In the genomic region with DNA sequence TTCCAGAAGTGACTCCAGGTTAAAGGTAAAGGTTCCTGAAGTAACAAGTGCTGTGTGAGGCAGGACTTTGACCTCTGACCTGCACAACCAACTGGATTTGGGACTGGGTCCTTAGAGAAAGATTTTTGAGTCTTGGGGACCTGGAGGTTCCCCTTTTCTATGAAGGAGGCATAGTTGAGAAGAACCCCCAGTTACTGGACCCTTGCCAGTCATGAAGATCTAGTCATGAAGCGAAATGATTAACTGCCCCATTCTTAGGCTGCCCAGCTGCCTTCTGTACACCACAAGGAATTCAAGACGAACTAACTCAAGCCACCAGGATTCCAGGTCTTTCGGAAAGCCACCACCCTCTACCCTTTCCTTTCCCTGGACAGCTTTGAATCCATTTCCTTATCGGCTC, we compare ENCODE assay signal across 23 mouse cellular contexts. TPM values are rescaled to one million over a fixed set of nuclear protein-coding genes. Genes with fewer than 3 reads are reported as not detected.
A peak's percentile ranks its signal among the peaks of the same experiment; 100 is the strongest.
DNase-seq lines count a peak whose midpoint lies in the region; ATAC-seq and TF ChIP-seq lines count a peak whose summit lies in the region.
"Had no signal": no experiment of that assay in that cellular context is flagged by ENCODE, and none has a peak within 500 bp of the region (broad histone marks: within the 10 kb centered on the region; RNA-seq: fewer than 3 reads in every experiment).

No protein-coding gene starts in this region.

- TF ChIP-seq CTCF in liver, adult 2 months (IDR thresholded peaks at IDR 0.05; ENCODE audit: low read depth, low read length) = no peak
- no peak for TF ChIP-seq CTCF in lung, postnatal 0 days (IDR thresholded peaks at IDR 0.05)

- no peak for TF ChIP-seq EP300 in lung, postnatal 0 days (IDR thresholded peaks at IDR 0.05)

- peaks cover 3% of the 10 kb centered on the region; the same call in 1 of the 2 replicates for H3K4me1 ChIP-seq in liver, adult 2 months (ENCODE audit: control insufficient read depth, insufficient read depth, low read length)
- H3K4me1 ChIP-seq in liver, embryonic 12.5 days = no peaks in the 10 kb centered on the region
- no peaks in the 10 kb centered on the region for H3K4me1 ChIP-seq in lung, embryonic 16.5 days (replicated peaks; ENCODE audit: control insufficient read depth, insufficient read depth, low read length)
- H3K4me1 ChIP-seq in lung, postnatal 0 days (ENCODE audit: insufficient read depth, low read depth, low read length) = no peaks in the 10 kb centered on the region

- TF ChIP-seq POLR2A in liver, adult 2 months (IDR thresholded peaks at IDR 0.05; ENCODE audit: extremely low read depth, insufficient read depth, low read length) = no peak

- no peak overlapping the region for H3K9ac ChIP-seq in liver, adult 2 months (ENCODE audit: low read depth, low read length)
- no peak overlapping the region for H3K9ac ChIP-seq in liver, embryonic 12.5 days
- no peak overlapping the region for H3K9ac ChIP-seq in lung, embryonic 16.5 days (ENCODE audit: low read length)
- no peak overlapping the region for H3K9ac ChIP-seq in lung, postnatal 0 days (replicated peaks; ENCODE audit: low read depth)
- H3K9ac ChIP-seq: embryonic facial prominence, embryonic 12.5 days; forebrain, embryonic 13.5 days; forebrain, embryonic 15.5 days; forebrain, postnatal 0 days had no signal

- H3K79me2 ChIP-seq in liver, adult 2 months (ENCODE audit: control insufficient read depth, insufficient read depth, low read length) = no peaks in the 10 kb centered on the region

- 58% methylated on average over 4 of the region's 4 CpGs for WGBS in liver, adult 2 months
- 50% methylated on average over 4 of the region's 4 CpGs for WGBS in liver, embryonic 12.5 days (ENCODE audit: insufficient replicate concordance)
- WGBS in lung, embryonic 16.5 days = 28% methylated on average over 4 of the region's 4 CpGs
- 31% methylated on average over 4 of the region's 4 CpGs for WGBS in lung, postnatal 0 days

- no peak for ATAC-seq in liver, embryonic 12.5 days
- ATAC-seq in lung, embryonic 16.5 days (ENCODE audit: low read depth) = no peak
- ATAC-seq in lung, postnatal 0 days = no peak
- ATAC-seq: activated CD4-positive, CD25-positive, alpha-beta regulatory T cell, adult 4 months; CD4-positive, CD25-positive, alpha-beta regulatory T cell, adult 4 months; forebrain, embryonic 13.5 days; forebrain, embryonic 15.5 days; forebrain, postnatal 0 days; Patski had no signal

- peak; percentile 6 for DNase-seq in cerebellum, adult 11 months
- DNase-seq in cerebellum, adult 11-12 months = no peak
- peak; percentile 55 to 60 for DNase-seq in cerebellum, postnatal 10 days
- no peak for DNase-seq in cerebellum, postnatal 14 days
- peak; percentile 13 for DNase-seq in liver, adult 2 months (ENCODE audit: extremely low read depth, low read depth, low spot score)
- no peak for DNase-seq in lung, postnatal 0 days (ENCODE audit: low spot score)
- DNase-seq: adrenal gland, adult 8-10 months; adrenal gland, postnatal 14 days; adrenal gland, postnatal 36 days; B cell, adult 2 months; forebrain, postnatal 0 days had no signal

- H3K4me3 ChIP-seq in liver, adult 2 months (ENCODE audit: insufficient read depth, low read depth, low read length) = no peak overlapping the region
- H3K4me3 ChIP-seq in liver, embryonic 12.5 days = no peak overlapping the region
- no peak overlapping the region for H3K4me3 ChIP-seq in lung, embryonic 16.5 days (ENCODE audit: low read length)
- no peak overlapping the region for H3K4me3 ChIP-seq in lung, postnatal 0 days (ENCODE audit: low read depth, low read length)
- H3K4me3 ChIP-seq: embryonic facial prominence, embryonic 10.5 days; embryonic facial prominence, embryonic 12.5 days; forebrain, embryonic 13.5 days; forebrain, embryonic 15.5 days had no signal

- H3K9me3 ChIP-seq in liver, embryonic 12.5 days (replicated peaks) = no peaks in the 10 kb centered on the region
- no peaks in the 10 kb centered on the region for H3K9me3 ChIP-seq in lung, embryonic 16.5 days (ENCODE audit: control insufficient read depth, low read length)
- no peaks in the 10 kb centered on the region for H3K9me3 ChIP-seq in lung, postnatal 0 days (ENCODE audit: low read length)
- H3K9me3 ChIP-seq: embryonic facial prominence, embryonic 10.5 days; embryonic facial prominence, embryonic 12.5 days; forebrain, embryonic 13.5 days; forebrain, embryonic 15.5 days; G1E had no signal

- no peak overlapping the region for H3K4me2 ChIP-seq in liver, embryonic 12.5 days
- H3K4me2 ChIP-seq in lung, embryonic 16.5 days (ENCODE audit: low read depth, low read length) = no peak overlapping the region
- H3K4me2 ChIP-seq in lung, postnatal 0 days (replicated peaks; ENCODE audit: low read depth, low read length) = no peak overlapping the region
- H3K4me2 ChIP-seq: embryonic facial prominence, embryonic 12.5 days; forebrain, embryonic 13.5 days; forebrain, embryonic 15.5 days had no signal

- H3K27ac ChIP-seq in liver, adult 2 months (replicated peaks; ENCODE audit: insufficient read depth, low read depth, low read length) = no peak overlapping the region
- no peak overlapping the region for H3K27ac ChIP-seq in liver, embryonic 12.5 days
- H3K27ac ChIP-seq in lung, embryonic 16.5 days (ENCODE audit: low read length) = peak overlapping the region; percentile 34; the same call in 1 of the 2 replicates
- H3K27ac ChIP-seq in lung, postnatal 0 days (ENCODE audit: low read length) = no peak overlapping the region
- H3K27ac ChIP-seq: embryonic facial prominence, embryonic 10.5 days; embryonic facial prominence, embryonic 12.5 days; forebrain, embryonic 13.5 days; forebrain, embryonic 15.5 days had no signal

- no peaks in the 10 kb centered on the region for H3K36me3 ChIP-seq in liver, adult 2 months (ENCODE audit: control insufficient read depth, insufficient read depth, low read length)
- no peaks in the 10 kb centered on the region for H3K36me3 ChIP-seq in liver, embryonic 12.5 days
- no peaks in the 10 kb centered on the region for H3K36me3 ChIP-seq in lung, embryonic 16.5 days (ENCODE audit: control insufficient read depth, insufficient read depth, low read length)
- H3K36me3 ChIP-seq in lung, postnatal 0 days (ENCODE audit: insufficient read depth, low read length) = no peaks in the 10 kb centered on the region
- H3K36me3 ChIP-seq: forebrain, embryonic 15.5 days; G1E had no signal

- peaks cover 4% of the 10 kb centered on the region; the same call in 1 of the 2 replicates for H3K27me3 ChIP-seq in liver, adult 2 months (ENCODE audit: control insufficient read depth, insufficient read depth, low read length)
- H3K27me3 ChIP-seq in liver, embryonic 12.5 days (replicated peaks) = peaks cover 11% of the 10 kb centered on the region
- H3K27me3 ChIP-seq in lung, embryonic 16.5 days (ENCODE audit: control insufficient read depth, insufficient read depth, low read depth, low read length) = no peaks in the 10 kb centered on the region
- no peaks in the 10 kb centered on the region for H3K27me3 ChIP-seq in lung, postnatal 0 days (replicated peaks; ENCODE audit: insufficient read depth, low read length)
- H3K27me3 ChIP-seq: embryonic facial prominence, embryonic 12.5 days; forebrain, embryonic 13.5 days; forebrain, embryonic 15.5 days had no signal

RNA-seq across cellular contexts. Expression of gene Fxyd6, which starts 6.4 kb away (rescaled TPM):
- 0.46 and 1.1 TPM in 2 replicates for total RNA-seq in liver, adult 2 months (2014; rRNA removed)
- 0.56 and 0.72 TPM in 2 replicates for polyA plus RNA-seq in liver, adult 2 months (2012; rRNA removed)
- 5.0 and 5.2 TPM in 2 replicates for polyA plus RNA-seq in liver, embryonic 12.5 days (2016; fragmentation: Nextera tagmentation; extraction: Ambion mirVana)
- 32.7 and 36.5 TPM in 2 replicates for polyA plus RNA-seq in lung, embryonic 16.5 days (2015; fragmentation: Nextera tagmentation; extraction: Ambion mirVana)
- polyA plus RNA-seq in lung, postnatal 0 days (2015; fragmentation: Nextera tagmentation; extraction: Ambion mirVana) = 13.4 and 13.5 TPM in 2 replicates
- polyA plus RNA-seq: CD4-positive, CD25-positive, alpha-beta regulatory T cell, adult 4 months; G1E had no signal

RNA-seq across cellular contexts. Expression of gene Fxyd2, which starts 23.0 kb away (rescaled TPM):
- 0.20 TPM in 1 of 2 replicates, not detected in the other for total RNA-seq in liver, adult 2 months (2014; rRNA removed)
- 0.29 and 0.44 TPM in 2 replicates for polyA plus RNA-seq in liver, adult 2 months (2012; rRNA removed)
- polyA plus RNA-seq in liver, embryonic 12.5 days (2016; fragmentation: Nextera tagmentation; extraction: Ambion mirVana) = 1.2 and 1.5 TPM in 2 replicates
- polyA plus RNA-seq in lung, embryonic 16.5 days (2015; fragmentation: Nextera tagmentation; extraction: Ambion mirVana) = 2.3 and 2.5 TPM in 2 replicates
- polyA plus RNA-seq in lung, postnatal 0 days (2015; fragmentation: Nextera tagmentation; extraction: Ambion mirVana) = 1.2 and 1.5 TPM in 2 replicates
- total RNA-seq: CH12.LX had no signal
- polyA plus RNA-seq: CD4-positive, CD25-positive, alpha-beta regulatory T cell, adult 4 months; G1E had no signal

RNA-seq across cellular contexts. Expression of gene Dscaml1, which starts 50.0 kb away (rescaled TPM):
- 0.07 and 0.09 TPM in 2 replicates for total RNA-seq in liver, adult 2 months (2014; rRNA removed)
- polyA plus RNA-seq in liver, adult 2 months (2012; rRNA removed) = 0.13 TPM in 1 of 2 replicates, not detected in the other
- polyA plus RNA-seq in liver, embryonic 12.5 days (2016; fragmentation: Nextera tagmentation; extraction: Ambion mirVana) = not detected in 2 replicates
- polyA plus RNA-seq in lung, embryonic 16.5 days (2015; fragmentation: Nextera tagmentation; extraction: Ambion mirVana) = 0.18 and 0.24 TPM in 2 replicates
- polyA plus RNA-seq in lung, postnatal 0 days (2015; fragmentation: Nextera tagmentation; extraction: Ambion mirVana) = 0.16 and 0.19 TPM in 2 replicates
- total RNA-seq: CH12.LX had no signal
- polyA plus RNA-seq: activated CD4-positive, CD25-positive, alpha-beta regulatory T cell, adult 4 months; CD4-positive, CD25-positive, alpha-beta regulatory T cell, adult 4 months; G1E had no signal

RNA-seq across cellular contexts. Expression of gene Tmprss13, which starts 57.5 kb away (rescaled TPM):
- total RNA-seq in liver, adult 2 months (2014; rRNA removed) = not detected in 2 replicates
- not detected in 2 replicates for polyA plus RNA-seq in liver, adult 2 months (2012; rRNA removed)
- not detected in 2 replicates for polyA plus RNA-seq in liver, embryonic 12.5 days (2016; fragmentation: Nextera tagmentation; extraction: Ambion mirVana)
- polyA plus RNA-seq in lung, embryonic 16.5 days (2015; fragmentation: Nextera tagmentation; extraction: Ambion mirVana) = 0.36 and 0.39 TPM in 2 replicates
- 0.83 and 0.86 TPM in 2 replicates for polyA plus RNA-seq in lung, postnatal 0 days (2015; fragmentation: Nextera tagmentation; extraction: Ambion mirVana)
- total RNA-seq: CH12.LX; forebrain, postnatal 0 days had no signal
- polyA plus RNA-seq: cortical plate, adult 2 months; forebrain, embryonic 13.5 days; forebrain, embryonic 15.5 days; G1E; Patski had no signal

Comparison
In these comparisons a context has a peak if more than half of its experiments do, and no peak if none do; other contexts are left out.
1. DNase-seq: peak in cerebellum, adult 11 months (single experiment), cerebellum, postnatal 10 days (2 of 2) and liver, adult 2 months (single experiment); none in cerebellum, adult 11-12 months (single experiment), cerebellum, postnatal 14 days (0 of 2) and lung, postnatal 0 days (single experiment).